Mouse (Mus musculus): Measurements from ENCODE around the gene Krt86. TPM values are rescaled to one million over a fixed set of nuclear protein-coding genes. Genes with fewer than 3 reads are reported as not detected.

Gene Krt86
- polyA plus RNA-seq, 1 experiment from 2014 or later, result not detected

- H3K9ac ChIP-seq (ENCODE audit: low read depth, low read length), result peak overlapping the region; percentile 50; the same call in 1 of the 2 replicates
- peak; percentile 49 for DNase-seq (ENCODE audit: low spot score)
- peaks cover 7% of the 10 kb centered on the region for H3K4me1 ChIP-seq (replicated peaks; ENCODE audit: control insufficient read depth, insufficient read depth, low read length)
- no peak for ATAC-seq (ENCODE audit: low FRiP score)
- H3K36me3 ChIP-seq (ENCODE audit: control insufficient read depth, insufficient read depth, low read length), result no peaks in the 10 kb centered on the region
- no peak overlapping the region for H3K27ac ChIP-seq (ENCODE audit: low read depth, low read length)
- no peaks in the 10 kb centered on the region for H3K9me3 ChIP-seq (ENCODE audit: control insufficient read depth, low read length)
- H3K4me3 ChIP-seq (ENCODE audit: low read depth, low read length), result peak overlapping the region; percentile 24
- 31% methylated on average over 11 of the region's 11 CpGs for WGBS
- H3K27me3 ChIP-seq (ENCODE audit: control insufficient read depth, insufficient read depth, low read length), result peaks cover 4% of the 10 kb centered on the region; the same call in 1 of the 2 replicates
- H3K4me2 ChIP-seq (replicated peaks; ENCODE audit: low read depth, low read length), result peak overlapping the region; percentile 67
These were observed 6.4 kb downstream of the Krt86 start for GRCm38 (mm10) chr15:101479666-101480060.

- WGBS, result 35% methylated on average over 4 of the region's 4 CpGs
- ATAC-seq (ENCODE audit: low FRiP score) (no peak), DNase-seq (ENCODE audit: low spot score) (no peak)
- Histone ChIP-seq H3K4me1 (replicated peaks; ENCODE audit: control insufficient read depth, insufficient read depth, low read length) (peaks cover 7% of the 10 kb centered on the region), H3K27me3 (ENCODE audit: control insufficient read depth, insufficient read depth, low read length) (peaks cover 4% of the 10 kb centered on the region; the same call in 1 of the 2 replicates), H3K36me3 (ENCODE audit: control insufficient read depth, insufficient read depth, low read length) (no peaks in the 10 kb centered on the region), H3K27ac (ENCODE audit: low read depth, low read length) (no peak overlapping the region), H3K4me3 (ENCODE audit: low read depth, low read length) (no peak overlapping the region), H3K4me2 (replicated peaks; ENCODE audit: low read depth, low read length) (no peak overlapping the region), H3K9me3 (ENCODE audit: control insufficient read depth, low read length) (no peaks in the 10 kb centered on the region), H3K9ac (ENCODE audit: low read depth, low read length) (no peak overlapping the region)
These were observed 8.8 kb downstream of the Krt86 start for GRCm38 (mm10) chr15:101482056-101482455.

GRCm38 (mm10) chr15:101483646-101484045 is 10.4 kb downstream of the Krt86 start:
- Histone ChIP-seq H3K36me3 (ENCODE audit: control insufficient read depth, insufficient read depth, low read length) (no peaks in the 10 kb centered on the region), H3K4me1 (replicated peaks; ENCODE audit: control insufficient read depth, insufficient read depth, low read length) (peaks cover 7% of the 10 kb centered on the region)
- ATAC-seq (ENCODE audit: low FRiP score), result no peak

GRCm38 (mm10) chr15:101484939-101485338 is 11.7 kb downstream of the Krt86 start:
- H3K9me3 ChIP-seq (ENCODE audit: control insufficient read depth, low read length), result no peaks in the 10 kb centered on the region
- no peaks in the 10 kb centered on the region for H3K36me3 ChIP-seq (ENCODE audit: control insufficient read depth, insufficient read depth, low read length)
- H3K4me3 ChIP-seq (ENCODE audit: low read depth, low read length), result no peak overlapping the region
- WGBS, result 93% methylated on average over 1 of the region's 1 CpGs
- H3K27ac ChIP-seq (ENCODE audit: low read depth, low read length), result no peak overlapping the region
- no peak overlapping the region for H3K4me2 ChIP-seq (replicated peaks; ENCODE audit: low read depth, low read length)
- H3K27me3 ChIP-seq (ENCODE audit: control insufficient read depth, insufficient read depth, low read length), result no peaks in the 10 kb centered on the region
- H3K9ac ChIP-seq (ENCODE audit: low read depth, low read length), result no peak overlapping the region
- no peak for ATAC-seq (ENCODE audit: low FRiP score)
- DNase-seq (ENCODE audit: low spot score), result no peak
- no peaks in the 10 kb centered on the region for H3K4me1 ChIP-seq (replicated peaks; ENCODE audit: control insufficient read depth, insufficient read depth, low read length)

More at GRCm38 (mm10) chr15:101483646-101484045, 10.4 kb downstream of the Krt86 start:
- DNase-seq (ENCODE audit: low spot score), result no peak
- Histone ChIP-seq H3K9me3 (ENCODE audit: control insufficient read depth, low read length) (no peaks in the 10 kb centered on the region), H3K27ac (ENCODE audit: low read depth, low read length) (no peak overlapping the region), H3K27me3 (ENCODE audit: control insufficient read depth, insufficient read depth, low read length) (peaks cover 3% of the 10 kb centered on the region; the same call in 1 of the 2 replicates), H3K4me3 (ENCODE audit: low read depth, low read length) (no peak overlapping the region), H3K9ac (ENCODE audit: low read depth, low read length) (no peak overlapping the region), H3K4me2 (replicated peaks; ENCODE audit: low read depth, low read length) (no peak overlapping the region)
- 88% methylated on average over 1 of the region's 1 CpGs for WGBS

GRCm38 (mm10) chr15:101485911-101486635 is 12.8 kb downstream of the Krt86 start:
- H3K4me2 ChIP-seq (replicated peaks; ENCODE audit: low read depth, low read length), result no peak overlapping the region
- H3K4me3 ChIP-seq (ENCODE audit: low read depth, low read length), result no peak overlapping the region
- H3K27ac ChIP-seq (ENCODE audit: low read depth, low read length), result no peak overlapping the region
- ATAC-seq (ENCODE audit: low FRiP score) (no peak), DNase-seq (ENCODE audit: low spot score) (no peak)
- no peak overlapping the region for H3K9ac ChIP-seq (ENCODE audit: low read depth, low read length)
- 79% methylated on average over 11 of the region's 11 CpGs for WGBS
- H3K4me1 ChIP-seq (replicated peaks; ENCODE audit: control insufficient read depth, insufficient read depth, low read length), result no peaks in the 10 kb centered on the region
- H3K36me3 ChIP-seq (ENCODE audit: control insufficient read depth, insufficient read depth, low read length), result no peaks in the 10 kb centered on the region
- H3K9me3 ChIP-seq (ENCODE audit: control insufficient read depth, low read length), result no peaks in the 10 kb centered on the region
- no peaks in the 10 kb centered on the region for H3K27me3 ChIP-seq (ENCODE audit: control insufficient read depth, insufficient read depth, low read length)

- 70% methylated on average over 6 of the region's 6 CpGs for WGBS
- Histone ChIP-seq H3K9me3 (ENCODE audit: control insufficient read depth, low read length) (no peaks in the 10 kb centered on the region), H3K36me3 (ENCODE audit: control insufficient read depth, insufficient read depth, low read length) (no peaks in the 10 kb centered on the region), H3K27ac (ENCODE audit: low read depth, low read length) (no peak within 1 kb of the TSS), H3K27me3 (ENCODE audit: control insufficient read depth, insufficient read depth, low read length) (no peaks in the 10 kb centered on the region), H3K9ac (ENCODE audit: low read depth, low read length) (no peak within 1 kb of the TSS), H3K4me3 (ENCODE audit: low read depth, low read length) (no peak within 1 kb of the TSS), H3K4me2 (replicated peaks; ENCODE audit: low read depth, low read length) (no peak within 1 kb of the TSS), H3K4me1 (replicated peaks; ENCODE audit: control insufficient read depth, insufficient read depth, low read length) (no peaks in the 10 kb centered on the region)
- DNase-seq (ENCODE audit: low spot score), result no peak
- no peak for ATAC-seq (ENCODE audit: low FRiP score)
These were observed 18.2 kb downstream of the Krt86 start, which contains the start of gene Krt83 for GRCm38 (mm10) chr15:101491431-101491830. Gene Krt83 (minus strand): TSS chr15:101491512.

GRCm38 (mm10) chr15:101492718-101493117 is 19.4 kb downstream of the Krt86 start:
- no peak overlapping the region for H3K4me3 ChIP-seq (ENCODE audit: low read depth, low read length)
- no peak overlapping the region for H3K4me2 ChIP-seq (replicated peaks; ENCODE audit: low read depth, low read length)
- DNase-seq (ENCODE audit: low spot score), result no peak
- WGBS, result 75% methylated on average over 8 of the region's 8 CpGs
- no peaks in the 10 kb centered on the region for H3K4me1 ChIP-seq (replicated peaks; ENCODE audit: control insufficient read depth, insufficient read depth, low read length)
- no peaks in the 10 kb centered on the region for H3K27me3 ChIP-seq (ENCODE audit: control insufficient read depth, insufficient read depth, low read length)
- H3K36me3 ChIP-seq (ENCODE audit: control insufficient read depth, insufficient read depth, low read length), result no peaks in the 10 kb centered on the region
- H3K9me3 ChIP-seq (ENCODE audit: control insufficient read depth, low read length), result no peaks in the 10 kb centered on the region
- no peak for ATAC-seq (ENCODE audit: low FRiP score)
- no peak overlapping the region for H3K27ac ChIP-seq (ENCODE audit: low read depth, low read length)
- H3K9ac ChIP-seq (ENCODE audit: low read depth, low read length), result no peak overlapping the region

- Histone ChIP-seq H3K9me3 (ENCODE audit: control insufficient read depth, low read length) (no peaks in the 10 kb centered on the region), H3K9ac (ENCODE audit: low read depth, low read length) (no peak overlapping the region), H3K27ac (ENCODE audit: low read depth, low read length) (no peak overlapping the region), H3K4me3 (ENCODE audit: low read depth, low read length) (no peak overlapping the region), H3K4me2 (replicated peaks; ENCODE audit: low read depth, low read length) (no peak overlapping the region), H3K4me1 (replicated peaks; ENCODE audit: control insufficient read depth, insufficient read depth, low read length) (no peaks in the 10 kb centered on the region), H3K36me3 (ENCODE audit: control insufficient read depth, insufficient read depth, low read length) (no peaks in the 10 kb centered on the region), H3K27me3 (ENCODE audit: control insufficient read depth, insufficient read depth, low read length) (no peaks in the 10 kb centered on the region)
- no peak for DNase-seq (ENCODE audit: low spot score)
- WGBS, result 91% methylated on average over 6 of the region's 6 CpGs
- no peak for ATAC-seq (ENCODE audit: low FRiP score)
These were observed 20.4 kb downstream of the Krt86 start for GRCm38 (mm10) chr15:101493713-101494112.

GRCm38 (mm10) chr15:101494203-101494602 is 20.9 kb downstream of the Krt86 start:
- Histone ChIP-seq H3K36me3 (ENCODE audit: control insufficient read depth, insufficient read depth, low read length) (no peaks in the 10 kb centered on the region), H3K27ac (ENCODE audit: low read depth, low read length) (no peak overlapping the region), H3K9ac (ENCODE audit: low read depth, low read length) (no peak overlapping the region), H3K4me1 (replicated peaks; ENCODE audit: control insufficient read depth, insufficient read depth, low read length) (no peaks in the 10 kb centered on the region), H3K9me3 (ENCODE audit: control insufficient read depth, low read length) (no peaks in the 10 kb centered on the region), H3K4me2 (replicated peaks; ENCODE audit: low read depth, low read length) (no peak overlapping the region), H3K27me3 (ENCODE audit: control insufficient read depth, insufficient read depth, low read length) (no peaks in the 10 kb centered on the region), H3K4me3 (ENCODE audit: low read depth, low read length) (no peak overlapping the region)
- ATAC-seq (ENCODE audit: low FRiP score) (no peak), DNase-seq (ENCODE audit: low spot score) (peak; percentile 23)
- 30% methylated on average over 1 of the region's 1 CpGs for WGBS

Data from hindbrain, embryonic 11.5 days (tissue).